In the genomic region with DNA sequence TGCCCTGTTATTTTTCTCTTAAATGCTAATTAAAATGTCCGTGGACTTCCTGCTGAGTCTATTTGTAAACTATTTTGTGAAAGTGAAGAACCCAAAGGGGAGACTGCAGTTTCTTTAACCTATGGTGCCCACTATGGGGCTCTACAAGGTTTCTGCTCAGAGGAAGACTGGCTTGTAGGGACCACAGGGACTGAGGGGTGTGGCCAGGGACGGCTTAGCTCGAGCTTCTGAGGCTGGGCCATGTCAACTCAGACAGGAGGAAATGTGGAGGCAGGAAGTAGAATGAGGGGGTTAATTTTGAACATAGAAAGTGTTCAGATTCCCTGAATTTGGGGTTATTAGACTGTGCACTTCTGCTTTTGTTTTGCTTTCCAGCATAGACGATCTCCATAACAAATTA, we compare ENCODE assay signal across 27 mouse cellular contexts.
A peak's percentile ranks its signal among the peaks of the same experiment; 100 is the strongest.
DNase-seq lines count a peak whose midpoint lies in the region; ATAC-seq and TF ChIP-seq lines count a peak whose summit lies in the region.
"Had no signal": no experiment of that assay in that cellular context is flagged by ENCODE, and none has a peak within 500 bp of the region (broad histone marks: within the 10 kb centered on the region; RNA-seq: fewer than 3 reads in every experiment).

No protein-coding gene starts in this region.

- H3K4me3 ChIP-seq in kidney, embryonic 14.5 days (ENCODE audit: low read length), result no peak overlapping the region
- no peak overlapping the region for H3K4me3 ChIP-seq in layer of hippocampus, adult 2 months
- H3K4me3 ChIP-seq: embryonic facial prominence, embryonic 12.5 days; erythroblast, embryonic 14.5 days; heart, embryonic 12.5 days; hindbrain, embryonic 12.5 days; limb, embryonic 15.5 days; midbrain, embryonic 10.5 days; neural tube, embryonic 15.5 days; stomach, embryonic 15.5 days had no signal

- H3K36me3 ChIP-seq in kidney, embryonic 14.5 days (ENCODE audit: control insufficient read depth, insufficient read depth, low read length), result no peaks in the 10 kb centered on the region
- H3K36me3 ChIP-seq: embryonic facial prominence, embryonic 12.5 days; heart, embryonic 12.5 days; hindbrain, embryonic 12.5 days; limb, embryonic 15.5 days; midbrain, embryonic 10.5 days; neural tube, embryonic 15.5 days; stomach, embryonic 15.5 days had no signal

- ATAC-seq in kidney, embryonic 14.5 days (ENCODE audit: low FRiP score, low TSS enrichment), result peak; percentile 81; the same call in 1 of the 2 replicates
- ATAC-seq in hematopoietic stem cell, adult 5-6 weeks (replicated peaks in 1 of 2; ENCODE audit: insufficient read depth in 1 of 2, low FRiP score in 2 of 2, low TSS enrichment in 1 of 2, low read depth in 1 of 2, poor library complexity in 2 of 2, severe bottlenecking in 2 of 2), result peak; percentile 17 to 56; a peak in 2 of 4 replicates

- H3K27ac ChIP-seq in kidney, embryonic 14.5 days (ENCODE audit: low read depth, low read length), result no peak overlapping the region
- H3K27ac ChIP-seq in layer of hippocampus, adult 2 months, result peak overlapping the region; percentile 49
- H3K27ac ChIP-seq: embryonic facial prominence, embryonic 12.5 days; hindbrain, embryonic 12.5 days; limb, embryonic 15.5 days; liver, embryonic 14.5 days; midbrain, embryonic 10.5 days; neural tube, embryonic 15.5 days; stomach, embryonic 15.5 days had no signal

- no peaks in the 10 kb centered on the region for H3K27me3 ChIP-seq in kidney, embryonic 14.5 days (ENCODE audit: control insufficient read depth, insufficient read depth, low read length)
- H3K27me3 ChIP-seq: embryonic facial prominence, embryonic 12.5 days; heart, embryonic 12.5 days; hindbrain, embryonic 12.5 days; limb, embryonic 15.5 days; neural tube, embryonic 15.5 days; stomach, embryonic 15.5 days had no signal

- no peak overlapping the region for H3K4me2 ChIP-seq in kidney, embryonic 14.5 days (replicated peaks; ENCODE audit: low read depth, low read length)
- H3K4me2 ChIP-seq: embryonic facial prominence, embryonic 12.5 days; heart, embryonic 12.5 days; hindbrain, embryonic 12.5 days; limb, embryonic 15.5 days; lung, embryonic 14.5 days; neural tube, embryonic 15.5 days; stomach, embryonic 15.5 days had no signal

- H3K9ac ChIP-seq in kidney, embryonic 14.5 days (ENCODE audit: low read depth, low read length), result no peak overlapping the region
- H3K9ac ChIP-seq: embryonic facial prominence, embryonic 12.5 days; heart, embryonic 12.5 days; hindbrain, embryonic 12.5 days; limb, embryonic 15.5 days; liver, embryonic 14.5 days; lung, embryonic 14.5 days; neural tube, embryonic 15.5 days; stomach, embryonic 15.5 days had no signal

- H3K4me1 ChIP-seq in kidney, embryonic 14.5 days (ENCODE audit: control insufficient read depth, insufficient read depth, low read length), result no peaks in the 10 kb centered on the region
- H3K4me1 ChIP-seq: heart, embryonic 12.5 days; limb, embryonic 15.5 days; midbrain, embryonic 10.5 days; neural tube, embryonic 15.5 days; stomach, embryonic 15.5 days had no signal

- TF ChIP-seq CTCF in layer of hippocampus, adult 2 months (conservative IDR thresholded peaks at IDR 0.05), result no peak

- 39% methylated on average over 4 of the region's 4 CpGs for WGBS in kidney, embryonic 14.5 days

- no peak for DNase-seq in kidney, postnatal 36 days
- DNase-seq in layer of hippocampus, adult 2 months (ENCODE audit: low spot score in 2 of 2), result no peak
- DNase-seq in layer of hippocampus, adult 9-10 months (ENCODE audit: low spot score), result no peak
- DNase-seq in ES-CJ7 (ENCODE audit: low read depth, low spot score), result peak; percentile 48
- DNase-seq in cerebellum, adult 18-20 months, result no peak
- DNase-seq: adrenal gland, postnatal 36 days; cerebellum, adult 11 months; cerebellum, postnatal 10 days; gastrocnemius, postnatal 10 days; heart, adult 18-20 months; heart, postnatal 10 days; kidney, adult 11 months; layer of hippocampus, adult 9-11 months; lung, embryonic 14.5 days; right cerebral cortex, adult 18-20 months; right cerebral cortex, postnatal 4 days had no signal

- no peaks in the 10 kb centered on the region for H3K9me3 ChIP-seq in kidney, embryonic 14.5 days (ENCODE audit: control insufficient read depth, low read length)
- H3K9me3 ChIP-seq: embryonic facial prominence, embryonic 12.5 days; heart, embryonic 12.5 days; hindbrain, embryonic 12.5 days; limb, embryonic 15.5 days; midbrain, embryonic 10.5 days; neural tube, embryonic 15.5 days; stomach, embryonic 15.5 days had no signal
